Mouse (Mus musculus) MEL (cell line): ENCODE measurements around the gene Rela. TPM values are rescaled to one million over a fixed set of nuclear protein-coding genes. Genes with fewer than 3 reads are reported as not detected.

Experiments
- DNase-seq: peaks from one replicate; pipeline ENCODE4 v3.0.0; 2011; ENCODE audit warnings: low read depth, low spot score
- H3K27ac ChIP-seq: 2 replicates; pipeline ENCODE4 v1.5.1; 2012; ENCODE audit warnings: low read depth, mild to moderate bottlenecking, control low read depth, low read length, moderate library complexity; ENCODE audit not compliant: control insufficient read depth
- H3K27me3 ChIP-seq, 2 experiments: fragments of 150-350 bp in 1 of 2; sonication (generic) in 1 of 2; 2 replicates each; pipeline ENCODE4 v1.6.1; 2012; ENCODE audit warnings: low read length in 2 of 2, mild to moderate bottlenecking in 2 of 2, improper control_type of control experiment in 1 of 2, moderate library complexity in 1 of 2; ENCODE audit not compliant: insufficient read depth in 2 of 2, control insufficient read depth in 1 of 2
- H3K36me3 ChIP-seq, 2 experiments: 2 replicates each; pipeline ENCODE4 v1.6.1; 2012 to 2014; ENCODE audit warnings: low read length in 2 of 2, improper control_type of control experiment in 1 of 2, inconsistent platforms in 1 of 2, mild to moderate bottlenecking in 1 of 2; ENCODE audit not compliant: insufficient read depth in 2 of 2, control insufficient read depth in 1 of 2
- H3K4me1 ChIP-seq, 2 experiments: fragments of 150-350 bp in 1 of 2; sonication (generic) in 1 of 2; 2 replicates each; pipeline ENCODE4 v1.6.1; 2012; ENCODE audit warnings: low read length in 2 of 2, improper control_type of control experiment in 1 of 2, mild to moderate bottlenecking in 1 of 2; ENCODE audit not compliant: insufficient read depth in 2 of 2, control insufficient read depth in 1 of 2
- H3K4me3 ChIP-seq, 2 experiments: fragments of 150-350 bp in 1 of 2; sonication (generic) in 1 of 2; 2 replicates each; pipeline ENCODE4 v1.5.1; 2012; ENCODE audit warnings: low read depth in 2 of 2, low read length in 2 of 2, mild to moderate bottlenecking in 2 of 2, moderate library complexity in 2 of 2, control low read depth in 1 of 2, improper control_type of control experiment in 1 of 2; ENCODE audit not compliant: control insufficient read depth in 1 of 2, insufficient read depth in 1 of 2
- H3K79me2 ChIP-seq: 2 replicates; pipeline ENCODE4 v1.6.1; 2012; ENCODE audit warnings: mild to moderate bottlenecking, low read length, moderate library complexity; ENCODE audit not compliant: control insufficient read depth, poor library complexity, insufficient read depth
- H3K9ac ChIP-seq: 2 replicates; pipeline ENCODE4 v1.6.1; 2012; ENCODE audit warnings: low read depth, mild to moderate bottlenecking, control low read depth, low read length, moderate library complexity; ENCODE audit not compliant: control insufficient read depth, poor library complexity, severe bottlenecking
- H3K9me3 ChIP-seq: fragments of 150-350 bp; sonication (generic); replicated peaks from 2 replicates; pipeline ENCODE4 v1.6.1; 2012; ENCODE audit warnings: mild to moderate bottlenecking, low read length, improper control_type of control experiment, moderate library complexity; ENCODE audit not compliant: insufficient read depth
- BHLHE40 ChIP-seq: IDR thresholded peaks from 2 replicates; pipeline ENCODE4 v1.6.1; 2012; ENCODE audit warnings: low read depth, mild to moderate bottlenecking, inconsistent platforms, low read length, improper control_type of control experiment, borderline replicate concordance
- CHD2 ChIP-seq: IDR thresholded peaks from 2 replicates; pipeline ENCODE4 v1.6.1; 2011; ENCODE audit warnings: low read length, improper control_type of control experiment
- CTCF ChIP-seq, 3 experiments: IDR thresholded peaks in 2 of 3; conservative IDR thresholded peaks in 1 of 3; 2 replicates each; pipeline ENCODE4 v1.5.1; 2011 to 2012; ENCODE audit warnings: low read length in 3 of 3, low read depth in 2 of 3, mild to moderate bottlenecking in 2 of 3, improper control_type of control experiment in 1 of 3, inconsistent platforms in 1 of 3, mixed read lengths in 1 of 3, moderate library complexity in 1 of 3; ENCODE audit not compliant: control insufficient read depth in 1 of 3, insufficient read depth in 1 of 3, poor library complexity in 1 of 3, severe bottlenecking in 1 of 3
- EP300 ChIP-seq, 2 experiments: IDR thresholded peaks; 2 replicates each; pipeline ENCODE4 v1.6.1; 2011; ENCODE audit warnings: improper control_type of control experiment in 2 of 2, low read length in 2 of 2, low read depth in 1 of 2, mild to moderate bottlenecking in 1 of 2
- ETS1 ChIP-seq: IDR thresholded peaks from 2 replicates; pipeline ENCODE4 v1.6.1; 2012; ENCODE audit warnings: low read depth, mild to moderate bottlenecking, inconsistent platforms, low read length, improper control_type of control experiment, moderate library complexity
- GATA1 ChIP-seq: IDR thresholded peaks from 2 replicates; pipeline ENCODE4 v1.6.1; 2011; ENCODE audit warnings: low read depth, low read length, improper control_type of control experiment
- JUND ChIP-seq: IDR thresholded peaks from 2 replicates; pipeline ENCODE4 v1.6.1; 2011; ENCODE audit warnings: low read depth, mild to moderate bottlenecking, improper control_type of control experiment, low read length
- KAT2A ChIP-seq: conservative IDR thresholded peaks from 2 replicates; pipeline ENCODE4 v1.6.1; 2012; ENCODE audit warnings: low read depth, low read length, improper control_type of control experiment, inconsistent platforms
- MAZ ChIP-seq: IDR thresholded peaks from 2 replicates; pipeline ENCODE4 v1.6.1; 2012; ENCODE audit warnings: low read depth, mild to moderate bottlenecking, inconsistent platforms, low read length, improper control_type of control experiment
- MXI1 ChIP-seq: IDR thresholded peaks from 2 replicates; pipeline ENCODE4 v1.6.1; 2011; ENCODE audit warnings: mild to moderate bottlenecking, low read depth, low read length, improper control_type of control experiment
- NELFE ChIP-seq: IDR thresholded peaks from 2 replicates; pipeline ENCODE4 v1.6.1; 2011; ENCODE audit warnings: low read depth, low read length, improper control_type of control experiment
- POLR2A ChIP-seq, 2 experiments: IDR thresholded peaks; 2 replicates each; pipeline ENCODE4 v1.6.1; 2011 to 2012; ENCODE audit warnings: low read length in 2 of 2, mild to moderate bottlenecking in 2 of 2, control low read depth in 1 of 2, improper control_type of control experiment in 1 of 2, low read depth in 1 of 2, moderate library complexity in 1 of 2; ENCODE audit not compliant: control insufficient read depth in 1 of 2, insufficient read depth in 1 of 2, poor library complexity in 1 of 2
- RAD21 ChIP-seq: IDR thresholded peaks from 2 replicates; pipeline ENCODE4 v1.6.1; 2011; ENCODE audit warnings: mild to moderate bottlenecking, low read depth, low read length, improper control_type of control experiment
- SMC3 ChIP-seq: IDR thresholded peaks from 2 replicates; pipeline ENCODE4 v1.6.1; 2011; ENCODE audit warnings: low read depth, low read length, improper control_type of control experiment
- TAL1 ChIP-seq: IDR thresholded peaks from 2 replicates; pipeline ENCODE4 v1.6.1; 2012; ENCODE audit warnings: mild to moderate bottlenecking, inconsistent platforms, low read length, moderate library complexity, mixed read lengths
- TCF12 ChIP-seq: IDR thresholded peaks from 2 replicates; pipeline ENCODE4 v1.6.1; 2014; ENCODE audit warnings: low read depth, mild to moderate bottlenecking, inconsistent platforms, low read length, improper control_type of control experiment, moderate library complexity
- ZC3H11A ChIP-seq: IDR thresholded peaks from 2 replicates; pipeline ENCODE4 v1.6.1; 2012; ENCODE audit warnings: low read depth, mild to moderate bottlenecking, inconsistent platforms, low read length, improper control_type of control experiment
- ZMIZ1 ChIP-seq: IDR thresholded peaks from 2 replicates; pipeline ENCODE4 v1.6.1; 2012; ENCODE audit warnings: low read depth, mild to moderate bottlenecking, inconsistent platforms, low read length, improper control_type of control experiment, moderate library complexity
- ZNF384 ChIP-seq: IDR thresholded peaks from 2 replicates; pipeline ENCODE4 v1.6.1; 2012; ENCODE audit warnings: low read depth, mild to moderate bottlenecking, inconsistent platforms, low read length, improper control_type of control experiment
- polyA plus RNA-seq, 2 experiments: library from polyadenylated mRNA; stranded (reverse) in 1 of 2; unstranded in 1 of 2; fragments of >175 nt in 1 of 2; fragments of >200 nt in 1 of 2; gene quantifications; 2 replicates each; pipeline versions ENCODE4 v1.2.1 to v1.2.4; 2012; ENCODE audit warnings: low replicate concordance in 2 of 2, low read depth in 1 of 2; ENCODE audit not compliant: insufficient read length in 2 of 2, insufficient read depth in 1 of 2, missing spikeins in 1 of 2
- total RNA-seq: library from RNA; depleted of rRNA; stranded (reverse); fragments of 300-350 nt; gene quantifications from 2 replicates; pipeline ENCODE4 v1.2.3, GENCODE M21; 2012

The Rela gene
- total and polyA plus RNA-seq, 3 experiments = 16.4 to 61.7 TPM; not detected in 1

DNA sequence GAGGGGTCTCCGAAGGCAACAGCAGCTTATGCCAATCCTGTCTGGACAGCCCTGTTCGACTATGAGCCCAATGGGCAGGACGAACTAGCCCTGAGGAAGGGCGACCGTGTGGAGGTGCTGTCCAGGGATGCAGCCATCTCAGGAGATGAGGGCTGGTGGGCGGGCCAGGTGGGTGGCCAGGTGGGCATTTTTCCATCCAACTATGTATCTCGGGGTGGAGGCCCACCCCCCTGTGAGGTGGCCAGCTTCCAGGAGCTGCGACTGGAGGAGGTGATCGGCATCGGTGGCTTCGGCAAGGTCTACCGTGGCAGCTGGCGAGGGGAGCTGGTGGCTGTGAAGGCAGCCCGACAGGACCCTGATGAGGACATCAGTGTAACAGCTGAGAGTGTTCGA lies 53.1 kb downstream of the Rela start:
- no peaks in the 10 kb centered on the region for H3K27me3 ChIP-seq
- TF ChIP-seq JUND = no peak
- TF ChIP-seq ZNF384 = no peak
- TF ChIP-seq SMC3 = no peak
- no peak for TF ChIP-seq MAZ
- no peak for TF ChIP-seq GATA1
- no peak for TF ChIP-seq MXI1
- TF ChIP-seq KAT2A = no peak
- no peak for TF ChIP-seq ZMIZ1
- no peak for TF ChIP-seq POLR2A (IDR thresholded peaks at IDR 0.05; ENCODE audit: control insufficient read depth in 1 of 2, insufficient read depth in 1 of 2, low read depth in 1 of 2, low read length in 2 of 2, poor library complexity in 1 of 2)
- no peak for TF ChIP-seq ZC3H11A
- TF ChIP-seq ETS1 = no peak
- TF ChIP-seq TCF12 = no peak
- no peak for TF ChIP-seq TAL1
- TF ChIP-seq CHD2 = no peak
- no peak for TF ChIP-seq EP300 (IDR thresholded peaks at IDR 0.05; ENCODE audit: low read depth in 1 of 2, low read length in 2 of 2)
- no peak for TF ChIP-seq CTCF (IDR thresholded peaks at IDR 0.05 in 2 of 3, conservative IDR thresholded peaks at IDR 0.05 in 1 of 3; ENCODE audit: control insufficient read depth in 1 of 3, insufficient read depth in 1 of 3, low read depth in 2 of 3, low read length in 3 of 3, poor library complexity in 1 of 3, severe bottlenecking in 1 of 3)
- TF ChIP-seq BHLHE40 = no peak
- TF ChIP-seq NELFE = no peak
- TF ChIP-seq RAD21 = no peak
- TF ChIP-seq, all 39 proteins: peak for 0
- Histone ChIP-seq H3K4me3 (peak overlapping the region; percentile 89 to 99), H3K4me1 (peaks cover 2 to 24% of the 10 kb centered on the region in 2 experiments; a peak in 3 of 4 replicates), H3K27ac (no peak overlapping the region), H3K9ac (peak overlapping the region; percentile 91), H3K79me2 (peaks cover 44% of the 10 kb centered on the region), H3K9me3 (no peaks in the 10 kb centered on the region), H3K36me3 (peaks cover 0 to 9% of the 10 kb centered on the region in 2 experiments; a peak in 2 of 4 replicates)
- no peak for DNase-seq

DNA sequence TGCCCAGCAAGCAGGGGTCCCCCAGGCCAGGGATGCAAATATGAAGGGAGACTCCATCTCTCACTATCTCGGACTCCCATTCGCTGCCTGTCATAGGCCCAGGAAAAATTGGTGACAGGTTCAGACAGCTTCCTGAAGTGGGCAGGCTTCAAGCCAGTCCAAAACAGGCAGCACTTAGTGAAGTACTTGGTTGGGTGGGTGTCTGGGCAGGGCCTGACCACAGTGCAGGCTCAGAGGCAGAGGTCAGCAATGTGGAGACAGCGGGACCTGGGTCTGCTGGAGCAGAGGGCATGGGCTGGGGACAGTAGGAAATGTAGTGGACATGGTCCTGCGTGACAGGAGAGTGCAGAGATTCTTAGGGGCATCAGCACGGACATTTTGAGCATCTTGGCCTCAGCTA lies 54.3 kb downstream of the Rela start:
- TF ChIP-seq EP300 (IDR thresholded peaks at IDR 0.05; ENCODE audit: low read depth in 1 of 2, low read length in 2 of 2) (no peak), JUND (no peak)
- no peak overlapping the region for H3K27ac ChIP-seq
- peaks cover 44% of the 10 kb centered on the region for H3K79me2 ChIP-seq
- H3K36me3 ChIP-seq = peaks cover 0 to 9% of the 10 kb centered on the region in 2 experiments; a peak in 1 of 4 replicates
- H3K4me1 ChIP-seq = peaks cover 2 to 24% of the 10 kb centered on the region in 2 experiments; a peak in 3 of 4 replicates
- no peaks in the 10 kb centered on the region for H3K9me3 ChIP-seq
- DNase-seq = no peak
- no peaks in the 10 kb centered on the region for H3K27me3 ChIP-seq
- H3K9ac ChIP-seq = peak overlapping the region; percentile 21; the same call in 1 of the 2 replicates
- H3K4me3 ChIP-seq = no peak overlapping the region
